Mouse (Mus musculus): ENCODE data around the gene Zbtb46.

DNA sequence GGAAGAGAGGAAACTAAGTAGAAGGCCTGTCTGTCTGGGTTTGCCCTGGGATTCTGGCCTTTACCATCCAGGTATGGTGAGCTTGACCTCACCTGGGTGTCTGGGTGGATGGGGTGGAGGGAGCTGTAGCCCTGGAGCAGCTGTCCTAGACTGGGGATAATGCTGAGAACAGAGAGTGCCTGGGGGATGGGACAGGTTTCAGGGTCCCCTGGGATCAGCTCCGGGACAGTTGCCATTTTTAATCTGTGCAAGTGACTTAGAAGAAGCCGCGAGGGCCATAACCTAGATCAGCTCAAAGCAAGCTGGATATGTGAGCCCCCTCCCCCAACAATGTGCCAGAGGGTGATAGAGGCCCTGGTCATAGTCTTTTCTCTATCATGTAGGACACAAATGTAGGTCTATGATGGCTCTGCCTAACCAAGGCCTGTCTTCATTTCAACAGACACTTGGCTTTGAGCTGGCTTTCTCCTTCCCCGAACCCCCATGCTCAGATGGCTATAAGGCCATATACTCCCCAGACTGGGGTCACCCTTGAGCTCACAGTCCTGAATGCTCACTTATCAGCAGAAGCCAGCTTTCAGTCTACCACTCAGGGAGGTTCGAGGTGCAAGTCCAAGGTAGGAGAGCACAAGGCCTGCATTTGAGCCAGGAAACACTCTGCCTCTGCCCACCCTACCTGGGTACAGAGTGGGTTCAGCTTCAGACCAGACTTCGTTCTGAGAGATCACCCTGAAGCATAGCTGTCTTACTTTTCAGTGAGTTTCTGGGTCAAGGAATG lies 25.4 kb upstream of the Zbtb46 start:
- TF ChIP-seq CTCF (IDR thresholded peaks at IDR 0.05; ENCODE audit: extremely low read depth, insufficient read depth, low read length) = no peak
- TF ChIP-seq POLR2A (IDR thresholded peaks at IDR 0.05; ENCODE audit: extremely low read depth, insufficient read depth, low read length) = no peak
